Mouse (Mus musculus) brain, adult 10 weeks (tissue): Measurements from ENCODE around the gene 6430550D23Rik. TPM values are rescaled to one million over a fixed set of nuclear protein-coding genes. Genes with fewer than 3 reads are reported as not detected.

Experiments
- polyA plus RNA-seq: library from polyadenylated mRNA; stranded (reverse); fragments of 350-450 nt; fragmentation: Illumina TruSeq; extraction: RNeasy Lipid Tissue Mini Kit (QIAGEN cat#74804); gene quantifications from one replicate; pipeline ENCODE4 v1.2.3, GENCODE M21; 2015; ENCODE audit warnings: low read depth, low replicate concordance

6430550D23Rik gene
- polyA plus RNA-seq: 2.2 TPM

GRCm38 (mm10) chr2:156007888-156008532, at the start of gene 6430550D23Rik, which contains the start of gene Ergic3:
Gene 6430550D23Rik, minus strand, starts transcription at chr2:156007977.
Gene Ergic3, plus strand, starts transcription at chr2:156008045.

GRCm38 (mm10) chr2:156052816-156053215, 45.0 kb upstream of the 6430550D23Rik start, which contains the start of gene Fer1l4:
Gene Fer1l4, minus strand, starts transcription at chr2:156052947.

GRCm38 (mm10) chr2:155956134-155957059, 51.4 kb downstream of the 6430550D23Rik start, which contains the start of gene Cep250:
Gene Cep250, plus strand, starts transcription at chr2:155956458.

DNA sequence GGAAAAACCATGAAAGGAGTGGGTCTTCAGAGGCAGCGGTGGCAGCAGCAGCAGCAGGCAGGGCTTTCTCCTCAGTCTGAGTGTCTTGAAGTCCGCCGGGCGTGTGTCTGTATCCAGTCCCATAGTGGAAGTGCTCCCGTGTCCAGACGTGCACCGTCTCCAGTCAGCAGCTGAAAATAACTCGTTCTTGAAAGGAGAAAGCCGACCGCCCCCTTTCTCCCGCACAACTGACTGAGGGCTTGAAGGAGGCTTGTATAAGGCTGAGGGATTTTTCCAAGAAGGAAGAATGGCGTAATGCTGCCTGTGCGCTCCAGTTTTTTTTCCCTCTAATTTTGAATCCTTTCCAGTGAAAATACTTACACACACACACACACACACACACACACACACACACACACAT, 62.7 kb downstream of the 6430550D23Rik start, which contains the start of gene Gdf5:
Gene Gdf5, minus strand, starts transcription at position 244 of the 400 bp plus-strand sequence.

GRCm38 (mm10) chr2:155940681-155941080, 67.1 kb downstream of the 6430550D23Rik start, which contains the start of gene Gm15557:
Gene Gm15557, plus strand, starts transcription at chr2:155940728.

GRCm38 (mm10) chr2:155929531-155930442, 78.0 kb downstream of the 6430550D23Rik start, which contains the start of gene Uqcc1:
Gene Uqcc1, minus strand, starts transcription at chr2:155930310.

Other genes starting within 250 kb of the 6430550D23Rik start
- 22.9 TPM for gene Mmp24, start 232.6 kb downstream of the 6430550D23Rik start, polyA plus RNA-seq
- gene BC029722, start 188.6 kb downstream of the 6430550D23Rik start, polyA plus RNA-seq: 90.4 TPM
- gene Eif6, start 181.1 kb downstream of the 6430550D23Rik start, polyA plus RNA-seq: 61.9 TPM
- gene Fam83c, start 173.1 kb downstream of the 6430550D23Rik start, polyA plus RNA-seq: not detected
- gene Uqcc1, start 77.7 kb downstream of the 6430550D23Rik start, polyA plus RNA-seq: 119 TPM
- not detected for gene Gm15557, start 67.2 kb downstream of the 6430550D23Rik start, polyA plus RNA-seq
- 0.31 TPM for gene Gdf5, start 62.6 kb downstream of the 6430550D23Rik start, polyA plus RNA-seq
- 11.4 TPM for gene Cep250, start 51.5 kb downstream of the 6430550D23Rik start, polyA plus RNA-seq
- 256 TPM for gene Ergic3, start 68 bp upstream of the 6430550D23Rik start, polyA plus RNA-seq
- gene Fer1l4, start 45.0 kb upstream of the 6430550D23Rik start, polyA plus RNA-seq: not detected
- gene Spag4, start 57.2 kb upstream of the 6430550D23Rik start, polyA plus RNA-seq: 4.4 TPM
- 29.0 TPM for gene Cpne1, start 104.0 kb upstream of the 6430550D23Rik start, polyA plus RNA-seq
- 11.2 TPM for gene Rbm12, start 104.0 kb upstream of the 6430550D23Rik start, polyA plus RNA-seq
- 13.9 TPM for gene Gm28036, start 119.1 kb upstream of the 6430550D23Rik start, polyA plus RNA-seq
- gene Romo1, start 136.1 kb upstream of the 6430550D23Rik start, polyA plus RNA-seq: 157 TPM
- 49.6 TPM for gene Nfs1, start 136.2 kb upstream of the 6430550D23Rik start, polyA plus RNA-seq
- 187 TPM for gene Rbm39, start 172.3 kb upstream of the 6430550D23Rik start, polyA plus RNA-seq
- gene Phf20, start 188.5 kb upstream of the 6430550D23Rik start, polyA plus RNA-seq: 35.2 TPM